Mouse (Mus musculus) lung, adult 2 months (tissue): ENCODE measurements around the gene Sema4d.

Source experiments
- CTCF ChIP-seq: fragments of 200-500 bp; IDR thresholded peaks from 2 replicates; pipeline ENCODE4 v1.5.1; 2011; ENCODE audit warnings: mild to moderate bottlenecking, low read length, control low read depth; ENCODE audit not compliant: insufficient read depth
- POLR2A ChIP-seq: fragments of 200-500 bp; IDR thresholded peaks from 2 replicates; pipeline ENCODE4 v1.6.1; 2011; ENCODE audit warnings: low read depth, mild to moderate bottlenecking, control low read depth, low read length, borderline replicate concordance; ENCODE audit errors: extremely low read depth

- TF ChIP-seq CTCF = no peak
- no peak for TF ChIP-seq POLR2A
Observed at GRCm38 (mm10) chr13:51720556-51720955, 73.0 kb downstream of the Sema4d start.
